Mouse (Mus musculus): Measurements from ENCODE around the gene Ankrd33b.

- TF ChIP-seq GATA1 (IDR thresholded peaks at IDR 0.05; ENCODE audit: borderline replicate concordance, low read length) (no peak), FLI1 (IDR thresholded peaks at IDR 0.05; ENCODE audit: low read length) (no peak)
Observed at GRCm38 (mm10) chr15:31404346-31404745, 36.8 kb upstream of the Ankrd33b start.
